Mouse (Mus musculus): Measurements from ENCODE around the gene Nhs. TPM values are rescaled to one million over a fixed set of nuclear protein-coding genes. Genes with fewer than 3 reads are reported as not detected.

Gene Nhs
- polyA plus RNA-seq, 1 experiment from 2014 or later, result 2.8 TPM

- Histone ChIP-seq H3K4me3 (ENCODE audit: low read depth, low read length) (no peak overlapping the region), H3K36me3 (ENCODE audit: control insufficient read depth, insufficient read depth, low read length) (no peaks in the 10 kb centered on the region), H3K9me3 (ENCODE audit: control insufficient read depth, low read length) (no peaks in the 10 kb centered on the region), H3K9ac (ENCODE audit: low read length) (no peak overlapping the region), H3K4me2 (ENCODE audit: low read depth) (no peak overlapping the region), H3K27me3 (ENCODE audit: control insufficient read depth, insufficient read depth, low read length) (no peaks in the 10 kb centered on the region), H3K4me1 (ENCODE audit: control insufficient read depth, insufficient read depth, low read length) (no peaks in the 10 kb centered on the region), H3K27ac (ENCODE audit: low read depth, low read length) (no peak overlapping the region)
- DNase-seq (ENCODE audit: low spot score) (no peak), ATAC-seq (ENCODE audit: insufficient read depth, low FRiP score, low TSS enrichment) (no peak)
- WGBS, result 59% methylated on average over 2 of the region's 2 CpGs
These were observed 218.8 kb downstream of the Nhs start for GRCm38 (mm10) chrX:161940696-161941095.

- H3K27ac ChIP-seq (ENCODE audit: low read depth, low read length), result no peak overlapping the region
- ATAC-seq (ENCODE audit: insufficient read depth, low FRiP score, low TSS enrichment), result no peak
- no peak overlapping the region for H3K4me2 ChIP-seq (ENCODE audit: low read depth)
These were observed 232.9 kb downstream of the Nhs start for GRCm38 (mm10) chrX:161926683-161927053.

GRCm38 (mm10) chrX:161925973-161926682, 233.4 kb downstream of the Nhs start:
- Histone ChIP-seq H3K4me2 (ENCODE audit: low read depth) (peak overlapping the region; percentile 24; the same call in 1 of the 2 replicates), H3K27ac (ENCODE audit: low read depth, low read length) (peak overlapping the region; percentile 39; the same call in 1 of the 2 replicates), H3K9me3 (ENCODE audit: control insufficient read depth, low read length) (no peaks in the 10 kb centered on the region), H3K4me1 (ENCODE audit: control insufficient read depth, insufficient read depth, low read length) (no peaks in the 10 kb centered on the region), H3K36me3 (ENCODE audit: control insufficient read depth, insufficient read depth, low read length) (no peaks in the 10 kb centered on the region), H3K4me3 (ENCODE audit: low read depth, low read length) (no peak overlapping the region), H3K9ac (ENCODE audit: low read length) (0 out of 2 replicates have a peak overlapping the region, but pooled peaks have one; percentile 18), H3K27me3 (ENCODE audit: control insufficient read depth, insufficient read depth, low read length) (peaks cover 13% of the 10 kb centered on the region)
- DNase-seq (ENCODE audit: low spot score), result peak; percentile 57
- ATAC-seq (ENCODE audit: insufficient read depth, low FRiP score, low TSS enrichment), result 0 out of 2 replicates have a peak, but pooled peaks have one; percentile 69
- 23% methylated on average over 6 of the region's 6 CpGs for WGBS

More at GRCm38 (mm10) chrX:161926683-161927053, 232.9 kb downstream of the Nhs start:
- no peaks in the 10 kb centered on the region for H3K36me3 ChIP-seq (ENCODE audit: control insufficient read depth, insufficient read depth, low read length)
- no peak overlapping the region for H3K4me3 ChIP-seq (ENCODE audit: low read depth, low read length)
- peaks cover 13% of the 10 kb centered on the region for H3K27me3 ChIP-seq (ENCODE audit: control insufficient read depth, insufficient read depth, low read length)
- H3K9me3 ChIP-seq (ENCODE audit: control insufficient read depth, low read length), result no peaks in the 10 kb centered on the region
- DNase-seq (ENCODE audit: low spot score), result no peak
- H3K9ac ChIP-seq (ENCODE audit: low read length), result no peak overlapping the region
- H3K4me1 ChIP-seq (ENCODE audit: control insufficient read depth, insufficient read depth, low read length), result no peaks in the 10 kb centered on the region

GRCm38 (mm10) chrX:161922655-161923054, 236.9 kb downstream of the Nhs start:
- 77% methylated on average over 2 of the region's 2 CpGs for WGBS
- H3K27me3 ChIP-seq (ENCODE audit: control insufficient read depth, insufficient read depth, low read length), result peaks cover 13% of the 10 kb centered on the region

GRCm38 (mm10) chrX:161921581-161921980, 237.9 kb downstream of the Nhs start:
- no peaks in the 10 kb centered on the region for H3K9me3 ChIP-seq (ENCODE audit: control insufficient read depth, low read length)
- H3K4me2 ChIP-seq (ENCODE audit: low read depth), result no peak overlapping the region
- ATAC-seq (ENCODE audit: insufficient read depth, low FRiP score, low TSS enrichment) (no peak), DNase-seq (ENCODE audit: low spot score) (no peak)
- no peaks in the 10 kb centered on the region for H3K36me3 ChIP-seq (ENCODE audit: control insufficient read depth, insufficient read depth, low read length)
- no peak overlapping the region for H3K9ac ChIP-seq (ENCODE audit: low read length)
- H3K27me3 ChIP-seq (ENCODE audit: control insufficient read depth, insufficient read depth, low read length), result peaks cover 12% of the 10 kb centered on the region
- H3K27ac ChIP-seq (ENCODE audit: low read depth, low read length), result no peak overlapping the region
- WGBS, result no CpG with 5 or more reads among the region's 1 CpGs
- H3K4me1 ChIP-seq (ENCODE audit: control insufficient read depth, insufficient read depth, low read length), result no peaks in the 10 kb centered on the region
- no peak overlapping the region for H3K4me3 ChIP-seq (ENCODE audit: low read depth, low read length)

More at GRCm38 (mm10) chrX:161922655-161923054, 236.9 kb downstream of the Nhs start:
- no peak for DNase-seq (ENCODE audit: low spot score)
- no peak for ATAC-seq (ENCODE audit: insufficient read depth, low FRiP score, low TSS enrichment)
- H3K9me3 ChIP-seq (ENCODE audit: control insufficient read depth, low read length), result no peaks in the 10 kb centered on the region
- H3K27ac ChIP-seq (ENCODE audit: low read depth, low read length), result no peak overlapping the region
- H3K9ac ChIP-seq (ENCODE audit: low read length), result no peak overlapping the region
- no peaks in the 10 kb centered on the region for H3K4me1 ChIP-seq (ENCODE audit: control insufficient read depth, insufficient read depth, low read length)
- H3K36me3 ChIP-seq (ENCODE audit: control insufficient read depth, insufficient read depth, low read length), result no peaks in the 10 kb centered on the region
- H3K4me2 ChIP-seq (ENCODE audit: low read depth), result no peak overlapping the region
- H3K4me3 ChIP-seq (ENCODE audit: low read depth, low read length), result no peak overlapping the region

GRCm38 (mm10) chrX:161909963-161910362, 249.6 kb downstream of the Nhs start:
- Histone ChIP-seq H3K4me3 (ENCODE audit: low read depth, low read length) (no peak overlapping the region), H3K9ac (ENCODE audit: low read length) (no peak overlapping the region), H3K9me3 (ENCODE audit: control insufficient read depth, low read length) (no peaks in the 10 kb centered on the region), H3K27ac (ENCODE audit: low read depth, low read length) (no peak overlapping the region), H3K36me3 (ENCODE audit: control insufficient read depth, insufficient read depth, low read length) (no peaks in the 10 kb centered on the region), H3K4me2 (ENCODE audit: low read depth) (no peak overlapping the region), H3K4me1 (ENCODE audit: control insufficient read depth, insufficient read depth, low read length) (no peaks in the 10 kb centered on the region), H3K27me3 (ENCODE audit: control insufficient read depth, insufficient read depth, low read length) (peaks cover 28% of the 10 kb centered on the region)
- WGBS, result 69% methylated on average over 4 of the region's 4 CpGs
- DNase-seq (ENCODE audit: low spot score) (no peak), ATAC-seq (ENCODE audit: insufficient read depth, low FRiP score, low TSS enrichment) (no peak)

GRCm38 (mm10) chrX:161908652-161909403, 250.7 kb downstream of the Nhs start:
- no peaks in the 10 kb centered on the region for H3K9me3 ChIP-seq (ENCODE audit: control insufficient read depth, low read length)
- DNase-seq (ENCODE audit: low spot score) (peak; percentile 47), ATAC-seq (ENCODE audit: insufficient read depth, low FRiP score, low TSS enrichment) (peak; percentile 52)
- peak overlapping the region; percentile 38 for H3K4me3 ChIP-seq (ENCODE audit: low read depth, low read length)
- H3K4me1 ChIP-seq (ENCODE audit: control insufficient read depth, insufficient read depth, low read length), result no peaks in the 10 kb centered on the region
- H3K27me3 ChIP-seq (ENCODE audit: control insufficient read depth, insufficient read depth, low read length), result peaks cover 28% of the 10 kb centered on the region
- no peak overlapping the region for H3K9ac ChIP-seq (ENCODE audit: low read length)
- H3K4me2 ChIP-seq (ENCODE audit: low read depth), result peak overlapping the region; percentile 81
- no peak overlapping the region for H3K27ac ChIP-seq (ENCODE audit: low read depth, low read length)
- no peaks in the 10 kb centered on the region for H3K36me3 ChIP-seq (ENCODE audit: control insufficient read depth, insufficient read depth, low read length)
- WGBS, result 16% methylated on average over 39 of the region's 48 CpGs

GRCm38 (mm10) chrX:161907595-161908592, 251.6 kb downstream of the Nhs start:
- ATAC-seq (ENCODE audit: insufficient read depth, low FRiP score, low TSS enrichment) (peak; percentile 43; the same call in 1 of the 2 replicates), DNase-seq (ENCODE audit: low spot score) (peak; percentile 26)
- Histone ChIP-seq H3K36me3 (ENCODE audit: control insufficient read depth, insufficient read depth, low read length) (no peaks in the 10 kb centered on the region), H3K4me3 (ENCODE audit: low read depth, low read length) (peak overlapping the region; percentile 38), H3K4me1 (ENCODE audit: control insufficient read depth, insufficient read depth, low read length) (no peaks in the 10 kb centered on the region), H3K4me2 (ENCODE audit: low read depth) (peak overlapping the region; percentile 81), H3K27ac (ENCODE audit: low read depth, low read length) (no peak overlapping the region), H3K9me3 (ENCODE audit: control insufficient read depth, low read length) (no peaks in the 10 kb centered on the region), H3K9ac (ENCODE audit: low read length) (peak overlapping the region; percentile 26; the same call in 1 of the 2 replicates), H3K27me3 (ENCODE audit: control insufficient read depth, insufficient read depth, low read length) (peaks cover 26% of the 10 kb centered on the region)
- 25% methylated on average over 34 of the region's 53 CpGs for WGBS

Data from neural tube, embryonic 11.5 days (tissue).